Mouse (Mus musculus) cortical plate, adult 2 months (tissue): ENCODE measurements around the gene Miga2.

Experiments used
- CTCF ChIP-seq: fragments of 200-500 bp; IDR thresholded peaks from 2 replicates; pipeline ENCODE4 v1.5.1; 2011; ENCODE audit warnings: mild to moderate bottlenecking, control low read depth, low read length; ENCODE audit not compliant: insufficient read depth; ENCODE audit errors: extremely low read depth
- POLR2A ChIP-seq: fragments of 200-500 bp; IDR thresholded peaks from 2 replicates; pipeline ENCODE4 v1.6.1; 2011; ENCODE audit warnings: mild to moderate bottlenecking, low read length, control low read depth; ENCODE audit not compliant: insufficient read depth; ENCODE audit errors: extremely low read depth

DNA sequence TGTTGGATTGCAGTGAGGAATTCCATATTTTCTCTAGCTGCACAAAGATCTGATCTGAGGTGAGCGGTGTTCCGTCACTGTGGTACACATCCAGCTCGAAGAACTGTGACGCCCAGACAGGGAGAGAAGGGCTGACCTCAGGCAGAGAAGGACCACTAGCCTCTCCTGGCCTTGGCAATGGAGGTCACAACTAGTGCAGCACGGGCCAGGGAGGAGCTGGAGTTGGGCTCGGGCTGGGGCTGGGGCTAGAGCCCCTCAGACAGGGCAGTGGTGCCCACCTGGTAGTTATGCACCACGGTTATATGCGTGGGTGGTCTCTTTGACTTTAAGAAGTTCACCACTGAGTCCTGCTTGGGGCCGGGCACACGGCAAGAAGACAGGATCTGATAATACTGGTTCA lies 43.7 kb downstream of the Miga2 start:
- TF ChIP-seq CTCF = no peak
- TF ChIP-seq POLR2A = no peak
